Mouse (Mus musculus) liver, adult 2 months (tissue): Measurements from ENCODE around the gene Anapc1. TPM values are rescaled to one million over a fixed set of nuclear protein-coding genes. Genes with fewer than 3 reads are reported as not detected.

Experiments
- DNase-seq: peaks from one replicate; pipeline ENCODE4 v3.0.0-alpha.2; 2011; ENCODE audit warnings: low read depth, low spot score; ENCODE audit errors: extremely low read depth
- H3K27ac ChIP-seq: fragments of 200-500 bp; replicated peaks from 2 replicates; pipeline ENCODE4 v1.5.1; 2012; ENCODE audit warnings: low read depth, mild to moderate bottlenecking, control low read depth, inconsistent platforms, low read length; ENCODE audit not compliant: insufficient read depth
- H3K27me3 ChIP-seq: fragments of 200-500 bp; 2 replicates; pipeline ENCODE4 v1.6.1; 2012; ENCODE audit warnings: mild to moderate bottlenecking, moderate library complexity, low read length, inconsistent platforms; ENCODE audit not compliant: control insufficient read depth, insufficient read depth
- H3K36me3 ChIP-seq: fragments of 200-500 bp; 2 replicates; pipeline ENCODE4 v1.6.1; 2012; ENCODE audit warnings: low read length, inconsistent platforms; ENCODE audit not compliant: control insufficient read depth, insufficient read depth
- H3K4me1 ChIP-seq: fragments of 200-500 bp; 2 replicates; pipeline ENCODE4 v1.6.1; 2011; ENCODE audit warnings: low read length; ENCODE audit not compliant: control insufficient read depth, insufficient read depth
- H3K4me3 ChIP-seq: fragments of 200-500 bp; 2 replicates; pipeline ENCODE4 v1.5.1; 2011; ENCODE audit warnings: low read depth, mild to moderate bottlenecking, control low read depth, low read length, moderate library complexity; ENCODE audit not compliant: insufficient read depth
- H3K79me2 ChIP-seq: fragments of 200-500 bp; 2 replicates; pipeline ENCODE4 v1.6.1; 2012; ENCODE audit warnings: inconsistent platforms, mild to moderate bottlenecking, low read length, moderate library complexity; ENCODE audit not compliant: control insufficient read depth, insufficient read depth
- H3K9ac ChIP-seq: fragments of 200-500 bp; 2 replicates; pipeline ENCODE4 v1.6.1; 2012; ENCODE audit warnings: low read depth, mild to moderate bottlenecking, control low read depth, inconsistent platforms, low read length
- CTCF ChIP-seq: fragments of 200-500 bp; IDR thresholded peaks from 2 replicates; pipeline ENCODE4 v1.5.1; 2011; ENCODE audit warnings: low read depth, low read length, control low read depth
- POLR2A ChIP-seq: fragments of 200-500 bp; IDR thresholded peaks from 2 replicates; pipeline ENCODE4 v1.6.1; 2011; ENCODE audit warnings: low read length, control low read depth; ENCODE audit not compliant: insufficient read depth; ENCODE audit errors: extremely low read depth
- WGBS: fragments of 180-500 bp; shearing (Covaris S2); methylation state at CpG from one replicate; pipeline ENCODE4 v1.1.7; 2018; 5-methylcytosine and 5-hydroxymethylcytosine counted together
- polyA plus RNA-seq: library from polyadenylated mRNA; depleted of rRNA; stranded (reverse); fragments of >200 nt; gene quantifications from 2 replicates; pipeline ENCODE4 v1.2.3, GENCODE M21; 2012
- total RNA-seq: library from RNA; depleted of rRNA; stranded (reverse); fragments of >200 nt; gene quantifications from 2 replicates; pipeline ENCODE4 v1.2.3, GENCODE M21; 2014

Anapc1 gene
- total and polyA plus RNA-seq, 2 experiments, result 22.3 to 33.0 TPM

- Histone ChIP-seq H3K4me3 (peak overlapping the region; percentile 79), H3K27me3 (no peaks in the 10 kb centered on the region), H3K4me1 (peaks cover 4% of the 10 kb centered on the region), H3K79me2 (peaks cover 11% of the 10 kb centered on the region; the same call in 1 of the 2 replicates), H3K27ac (peak overlapping the region; percentile 87), H3K36me3 (no peaks in the 10 kb centered on the region), H3K9ac (peak overlapping the region; percentile 77)
- peak; percentile 91 for DNase-seq
- under 1% methylated on average over 24 of the region's 24 CpGs for WGBS
- TF ChIP-seq POLR2A, result no peak
These were observed 12.2 kb upstream of the Anapc1 start for GRCm38 (mm10) chr2:128699201-128699885.

- DNase-seq, result peak; percentile 91
- Histone ChIP-seq H3K27ac (peak within 1 kb of the TSS; percentile 90), H3K4me3 (peak within 1 kb of the TSS; percentile 79), H3K27me3 (no peaks in the 10 kb centered on the region), H3K36me3 (no peaks in the 10 kb centered on the region), H3K79me2 (peaks cover 11% of the 10 kb centered on the region; the same call in 1 of the 2 replicates), H3K9ac (peak within 1 kb of the TSS; percentile 77), H3K4me1 (peaks cover 2% of the 10 kb centered on the region)
- peak; percentile 99 for TF ChIP-seq POLR2A
- no peak for TF ChIP-seq CTCF
- WGBS, result under 1% methylated on average over 29 of the region's 30 CpGs
These were observed 11.5 kb upstream of the Anapc1 start, which contains the start of gene Mertk for GRCm38 (mm10) chr2:128698693-128699181. Gene Mertk, plus strand, starts transcription at chr2:128698956.

- Histone ChIP-seq H3K36me3 (no peaks in the 10 kb centered on the region), H3K27me3 (no peaks in the 10 kb centered on the region), H3K4me3 (peak overlapping the region; percentile 79), H3K9ac (peak overlapping the region; percentile 70), H3K4me1 (peaks cover 2% of the 10 kb centered on the region; the same call in 1 of the 2 replicates), H3K27ac (peak overlapping the region; percentile 90), H3K79me2 (peaks cover 11% of the 10 kb centered on the region; the same call in 1 of the 2 replicates)
- under 1% methylated on average over 14 of the region's 14 CpGs for WGBS
- peak; percentile 77 for DNase-seq
- TF ChIP-seq POLR2A, result no peak
- TF ChIP-seq CTCF, result peak; percentile 97
These were observed 11.0 kb upstream of the Anapc1 start for GRCm38 (mm10) chr2:128698140-128698692.

GRCm38 (mm10) chr2:128697566-128697965 is 10.4 kb upstream of the Anapc1 start:
- no peak for DNase-seq
- no peak overlapping the region for H3K4me3 ChIP-seq
- no peaks in the 10 kb centered on the region for H3K4me1 ChIP-seq
- no peak overlapping the region for H3K27ac ChIP-seq
- no peaks in the 10 kb centered on the region for H3K36me3 ChIP-seq
- no peak overlapping the region for H3K9ac ChIP-seq
- no peaks in the 10 kb centered on the region for H3K27me3 ChIP-seq
- 55% methylated on average over 5 of the region's 5 CpGs for WGBS
- H3K79me2 ChIP-seq, result peaks cover 6% of the 10 kb centered on the region; the same call in 1 of the 2 replicates
- TF ChIP-seq POLR2A, result no peak
- no peak for TF ChIP-seq CTCF

- Histone ChIP-seq H3K27me3 (no peaks in the 10 kb centered on the region), H3K4me3 (no peak overlapping the region), H3K36me3 (no peaks in the 10 kb centered on the region), H3K79me2 (peaks cover 6% of the 10 kb centered on the region; the same call in 1 of the 2 replicates), H3K9ac (no peak overlapping the region), H3K27ac (no peak overlapping the region), H3K4me1 (no peaks in the 10 kb centered on the region)
- 100% methylated on average over 1 of the region's 1 CpGs for WGBS
- no peak for TF ChIP-seq CTCF
- TF ChIP-seq POLR2A, result no peak
- DNase-seq, result no peak
These were observed 9.9 kb upstream of the Anapc1 start for GRCm38 (mm10) chr2:128697047-128697446.
